Mouse (Mus musculus) embryonic fibroblast, embryonic 13.5 days (primary cell): ENCODE results near the gene Rbp3.

Experiments used
- CTCF ChIP-seq: IDR thresholded peaks from 2 replicates; pipeline ENCODE4 v1.5.1; 2011; ENCODE audit warnings: mild to moderate bottlenecking, control low read depth, low read length, moderate library complexity, borderline replicate concordance; ENCODE audit not compliant: insufficient read depth
- POLR2A ChIP-seq: IDR thresholded peaks from 2 replicates; pipeline ENCODE4 v1.6.1; 2011; ENCODE audit warnings: low read depth, mild to moderate bottlenecking, control low read depth, low read length, moderate library complexity

DNA sequence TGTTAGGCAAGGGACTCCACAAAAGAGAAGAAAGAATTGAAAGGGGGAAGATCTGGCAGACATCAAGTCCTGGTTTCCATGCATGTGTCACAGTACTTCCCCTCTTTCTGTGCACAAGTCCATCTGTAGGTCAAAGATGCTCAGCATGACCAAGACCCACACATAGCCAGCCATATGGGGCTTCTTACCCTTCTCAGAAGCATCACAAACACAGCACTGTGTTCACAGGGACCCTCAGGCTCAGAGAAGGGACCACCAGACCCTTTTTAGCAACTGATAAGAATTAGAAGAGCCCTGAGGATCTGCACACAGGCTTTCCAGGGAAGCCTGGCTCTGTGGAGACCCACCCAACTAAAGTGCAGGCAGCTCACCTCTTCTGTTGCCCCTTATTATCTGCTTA, 46.3 kb downstream of the Rbp3 start:
- TF ChIP-seq POLR2A, result no peak
- TF ChIP-seq CTCF, result no peak
